Mouse (Mus musculus): ENCODE results near the gene Ppp2r5e. TPM values are rescaled to one million over a fixed set of nuclear protein-coding genes. Genes with fewer than 3 reads are reported as not detected.
"Not testable (repeated sequence)": the region's sequence is repeated elsewhere in the genome, so short reads cannot be mapped to it uniquely, and the experiment has no call there.

Ppp2r5e gene
- polyA plus RNA-seq, 1 experiment from 2014 or later: 24.4 TPM

DNA sequence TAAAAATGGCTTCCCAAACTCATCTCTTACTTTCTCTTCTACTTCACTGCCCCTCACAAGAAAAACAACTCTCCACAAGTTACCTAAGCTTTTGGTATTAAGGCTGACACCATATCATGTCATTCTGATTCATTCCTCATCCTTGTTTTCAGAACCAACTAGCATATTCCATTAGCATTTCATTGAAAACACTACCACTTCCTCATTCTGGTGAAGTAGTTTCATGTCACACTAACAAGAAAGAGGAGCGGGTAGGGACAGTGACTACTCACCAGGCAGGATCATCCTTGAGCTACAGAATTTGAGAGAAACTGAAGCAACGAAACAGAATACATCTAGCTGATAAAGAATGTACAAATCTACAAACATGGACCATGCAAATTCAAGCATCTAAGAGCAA lies 84.5 kb downstream of the Ppp2r5e start:
- Histone ChIP-seq H3K79me2 (ENCODE audit: inconsistent target) (peaks cover 67% of the 10 kb centered on the region), H3K27ac (0 out of 2 replicates have a peak overlapping the region, but pooled peaks have one; percentile 16), H3K4me3 (ENCODE audit: inconsistent target) (no peak overlapping the region), H3K36me3 (ENCODE audit: inconsistent target) (no peaks in the 10 kb centered on the region)
- WGBS (ENCODE audit: missing documents): 53% methylated on average over 2 of the region's 2 CpGs

DNA sequence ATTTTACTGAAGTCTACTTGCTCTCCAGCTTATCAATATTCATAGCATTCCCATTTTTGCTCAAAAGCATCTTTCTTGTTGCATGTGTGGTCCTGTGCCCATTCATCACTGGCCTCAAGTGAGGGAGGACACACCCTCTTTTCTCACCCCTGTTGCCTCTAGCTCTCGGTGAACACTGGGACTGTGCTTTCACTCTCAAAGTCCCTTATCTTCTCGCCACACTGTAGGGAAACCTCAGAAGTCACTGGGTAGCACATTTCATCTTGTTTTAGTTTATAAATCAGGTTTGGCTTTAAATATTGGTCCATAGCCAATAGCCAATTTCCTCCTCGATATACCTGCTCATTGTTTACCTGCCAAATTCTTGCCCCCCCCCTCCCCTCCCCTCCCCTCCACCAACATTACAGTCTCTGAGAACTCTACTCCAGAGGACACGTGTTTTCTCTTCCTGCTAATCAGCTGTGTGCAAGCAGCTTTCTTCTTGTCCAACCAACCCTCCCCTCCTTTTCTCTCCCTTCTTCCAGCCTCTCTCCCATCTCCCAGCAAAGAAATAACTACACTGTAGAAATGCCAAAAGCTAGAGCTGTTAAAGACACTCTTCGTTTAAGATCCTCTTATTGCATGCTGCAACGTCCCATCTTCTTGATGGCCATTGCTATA lies 90.9 kb downstream of the Ppp2r5e start:
- H3K4me3 ChIP-seq (ENCODE audit: inconsistent target): no peak overlapping the region

GRCm38 (mm10) chr12:75502664-75503063 lies 93.4 kb downstream of the Ppp2r5e start:
- H3K79me2 ChIP-seq (ENCODE audit: inconsistent target): peaks cover 57% of the 10 kb centered on the region; the same call in 1 of the 2 replicates
- H3K36me3 ChIP-seq (ENCODE audit: inconsistent target): no peaks in the 10 kb centered on the region
- 76% methylated on average over 4 of the region's 4 CpGs for WGBS (ENCODE audit: missing documents)
- no peak overlapping the region for H3K27ac ChIP-seq
- no peak overlapping the region for H3K4me3 ChIP-seq (ENCODE audit: inconsistent target)

More for the DNA sequence above, 90.9 kb downstream of the Ppp2r5e start:
- Histone ChIP-seq H3K36me3 (ENCODE audit: inconsistent target) (no peaks in the 10 kb centered on the region), H3K27ac (no peak overlapping the region), H3K79me2 (ENCODE audit: inconsistent target) (peaks cover 67% of the 10 kb centered on the region; the same call in 1 of the 2 replicates)
- 95% methylated on average over 6 of the region's 6 CpGs for WGBS (ENCODE audit: missing documents)

- Histone ChIP-seq H3K36me3 (ENCODE audit: inconsistent target) (no peaks in the 10 kb centered on the region), H3K4me3 (ENCODE audit: inconsistent target) (no peak overlapping the region), H3K79me2 (ENCODE audit: inconsistent target) (peaks cover 40% of the 10 kb centered on the region; the same call in 1 of the 2 replicates), H3K27ac (no peak overlapping the region)
- WGBS (ENCODE audit: missing documents): 62% methylated on average over 1 of the region's 1 CpGs
Observed at GRCm38 (mm10) chr12:75497698-75498097, 98.3 kb downstream of the Ppp2r5e start.

- WGBS (ENCODE audit: missing documents): 93% methylated on average over 3 of the region's 3 CpGs
- Histone ChIP-seq H3K36me3 (ENCODE audit: inconsistent target) (no peaks in the 10 kb centered on the region), H3K4me3 (ENCODE audit: inconsistent target) (no peak overlapping the region), H3K79me2 (ENCODE audit: inconsistent target) (peaks cover 23% of the 10 kb centered on the region; the same call in 1 of the 2 replicates), H3K27ac (no peak overlapping the region)
Observed at GRCm38 (mm10) chr12:75495636-75496035, 100.4 kb downstream of the Ppp2r5e start.

DNA sequence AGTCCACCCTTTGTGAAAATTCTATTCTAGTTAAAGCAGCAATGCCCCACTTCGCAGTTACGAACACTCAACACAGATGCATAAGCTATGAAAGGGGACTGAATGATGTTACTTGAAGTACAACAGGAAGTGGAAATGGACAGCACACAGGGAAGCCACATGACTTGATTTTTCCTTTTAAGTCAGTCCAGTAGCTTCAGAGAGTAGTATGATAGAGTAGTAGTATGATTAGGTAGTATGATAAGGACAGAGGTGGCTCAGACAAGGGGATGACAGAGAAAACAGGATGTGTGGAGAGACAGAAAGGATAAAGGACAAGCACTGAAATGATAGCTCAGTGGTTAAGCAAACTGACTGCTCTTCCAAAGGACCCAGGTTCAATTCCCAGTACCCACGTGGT lies 101.4 kb downstream of the Ppp2r5e start:
- Histone ChIP-seq H3K4me3 (ENCODE audit: inconsistent target) (no peak overlapping the region), H3K36me3 (ENCODE audit: inconsistent target) (no peaks in the 10 kb centered on the region), H3K79me2 (ENCODE audit: inconsistent target) (peaks cover 15% of the 10 kb centered on the region; the same call in 1 of the 2 replicates), H3K27ac (no peak overlapping the region)
- 88% methylated on average over 3 of the region's 3 CpGs for WGBS (ENCODE audit: missing documents)

GRCm38 (mm10) chr12:75492549-75493327 lies 103.3 kb downstream of the Ppp2r5e start:
- Histone ChIP-seq H3K36me3 (ENCODE audit: inconsistent target) (no peaks in the 10 kb centered on the region), H3K4me3 (ENCODE audit: inconsistent target) (no peak overlapping the region), H3K79me2 (ENCODE audit: inconsistent target) (peaks cover 13% of the 10 kb centered on the region; the same call in 1 of the 2 replicates), H3K27ac (no peak overlapping the region)
- WGBS (ENCODE audit: missing documents): 97% methylated on average over 3 of the region's 3 CpGs

DNA sequence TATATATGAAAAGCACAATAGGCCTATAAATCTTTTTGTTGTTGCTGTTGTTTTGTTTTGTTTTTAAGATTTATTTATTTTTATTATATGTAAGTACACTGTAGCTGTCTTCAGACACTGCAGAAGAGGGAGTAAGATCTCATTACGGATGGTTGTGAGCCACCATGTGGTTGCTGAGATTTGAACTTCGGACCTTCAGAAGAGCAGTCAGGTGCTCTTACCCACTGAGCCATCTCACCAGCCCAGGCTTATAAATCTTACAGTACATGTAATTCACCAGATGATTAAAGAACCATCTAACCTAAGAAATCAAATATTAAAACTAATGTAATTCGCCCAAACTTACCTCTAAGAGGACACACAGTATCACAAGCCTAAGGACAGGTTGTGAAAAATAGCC lies 103.9 kb downstream of the Ppp2r5e start:
- not testable (repeated sequence) for H3K4me3 ChIP-seq (ENCODE audit: inconsistent target); H3K36me3 ChIP-seq (ENCODE audit: inconsistent target); H3K27ac ChIP-seq; H3K79me2 ChIP-seq (ENCODE audit: inconsistent target)
- WGBS (ENCODE audit: missing documents): 100% methylated on average over 2 of the region's 3 CpGs

DNA sequence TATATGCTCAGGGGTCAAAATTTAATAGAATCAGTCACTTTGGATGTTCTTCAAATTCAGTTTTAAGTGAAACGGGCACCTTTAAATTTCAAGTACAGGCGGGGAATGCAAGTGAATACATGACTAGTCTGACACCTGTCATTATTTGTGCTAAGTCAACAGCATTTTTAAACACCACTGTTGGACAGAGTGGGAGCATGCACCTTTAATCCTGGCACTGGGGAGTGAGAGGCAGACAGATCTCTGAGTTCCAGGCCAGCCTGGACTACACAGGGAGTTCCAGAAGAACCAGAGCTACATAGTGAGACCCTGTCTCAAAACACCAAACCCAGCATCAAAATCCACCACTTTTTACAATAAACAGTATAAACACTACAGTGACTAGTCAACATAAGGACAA lies 108.5 kb downstream of the Ppp2r5e start:
- Histone ChIP-seq H3K4me3 (ENCODE audit: inconsistent target) (no peak overlapping the region), H3K36me3 (ENCODE audit: inconsistent target) (no peaks in the 10 kb centered on the region), H3K79me2 (ENCODE audit: inconsistent target) (no peaks in the 10 kb centered on the region; the same call in 1 of the 2 replicates), H3K27ac (no peak overlapping the region)
- WGBS (ENCODE audit: missing documents): 92% methylated on average over 2 of the region's 2 CpGs

GRCm38 (mm10) chr12:75486568-75487286 lies 109.3 kb downstream of the Ppp2r5e start:
- Histone ChIP-seq H3K79me2 (ENCODE audit: inconsistent target) (no peaks in the 10 kb centered on the region; the same call in 1 of the 2 replicates), H3K36me3 (ENCODE audit: inconsistent target) (no peaks in the 10 kb centered on the region), H3K4me3 (ENCODE audit: inconsistent target) (no peak overlapping the region), H3K27ac (no peak overlapping the region)
- 86% methylated on average over 2 of the region's 3 CpGs for WGBS (ENCODE audit: missing documents)

GRCm38 (mm10) chr12:75482781-75483180 lies 113.3 kb downstream of the Ppp2r5e start:
- no peaks in the 10 kb centered on the region for H3K36me3 ChIP-seq (ENCODE audit: inconsistent target)
- WGBS (ENCODE audit: missing documents): 100% methylated on average over 3 of the region's 3 CpGs
- H3K4me3 ChIP-seq (ENCODE audit: inconsistent target): no peak overlapping the region
- H3K27ac ChIP-seq: no peak overlapping the region
- H3K79me2 ChIP-seq (ENCODE audit: inconsistent target): no peaks in the 10 kb centered on the region; the same call in 1 of the 2 replicates

DNA sequence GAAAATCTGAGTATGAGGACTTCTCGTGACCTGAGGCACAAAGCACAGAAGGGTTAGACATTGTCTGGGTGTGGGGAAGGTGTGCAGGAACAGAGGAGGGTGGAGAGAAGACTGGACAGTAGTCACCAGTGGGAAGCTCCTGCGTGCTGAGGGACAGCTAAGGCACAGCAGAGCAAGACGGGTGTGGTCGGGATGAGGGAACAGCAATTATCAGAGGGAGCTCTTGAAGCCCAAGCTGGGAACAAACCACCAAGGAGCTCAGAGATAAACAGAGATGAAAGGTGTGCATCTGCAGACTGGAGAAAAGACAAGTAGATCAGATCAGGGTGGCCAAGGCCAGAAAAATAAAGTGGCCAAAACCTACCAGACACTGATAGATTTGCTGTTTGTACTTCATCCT lies 114.0 kb downstream of the Ppp2r5e start:
- Histone ChIP-seq H3K36me3 (ENCODE audit: inconsistent target) (no peaks in the 10 kb centered on the region), H3K27ac (no peak overlapping the region), H3K4me3 (ENCODE audit: inconsistent target) (no peak overlapping the region), H3K79me2 (ENCODE audit: inconsistent target) (no peaks in the 10 kb centered on the region; the same call in 1 of the 2 replicates)
- 93% methylated on average over 4 of the region's 4 CpGs for WGBS (ENCODE audit: missing documents)

DNA sequence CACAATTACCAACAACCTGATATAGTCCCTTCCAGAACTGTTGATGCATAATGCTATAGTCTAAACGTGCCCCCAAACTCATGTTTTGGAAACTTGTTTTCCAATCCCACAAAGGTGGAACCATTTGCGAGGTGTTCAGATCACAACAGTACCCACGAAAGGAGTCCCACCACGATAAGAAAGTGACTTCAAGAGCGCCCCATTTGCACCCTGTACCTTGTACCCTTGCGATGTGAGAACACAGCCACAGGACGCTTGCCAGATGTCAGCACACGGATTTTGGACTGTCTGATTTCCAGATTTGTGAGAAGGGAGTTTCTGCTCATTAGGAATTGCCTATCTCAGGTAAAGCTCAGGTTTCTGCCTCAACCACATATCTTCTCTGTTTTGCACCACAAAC lies 116.0 kb downstream of the Ppp2r5e start:
- Histone ChIP-seq H3K79me2 (ENCODE audit: inconsistent target) (no peaks in the 10 kb centered on the region; the same call in 1 of the 2 replicates), H3K27ac (no peak overlapping the region), H3K36me3 (ENCODE audit: inconsistent target) (no peaks in the 10 kb centered on the region), H3K4me3 (ENCODE audit: inconsistent target) (no peak overlapping the region)
- 95% methylated on average over 8 of the region's 8 CpGs for WGBS (ENCODE audit: missing documents)

- WGBS (ENCODE audit: missing documents): 96% methylated on average over 8 of the region's 8 CpGs
- Histone ChIP-seq H3K4me3 (ENCODE audit: inconsistent target) (no peak overlapping the region), H3K36me3 (ENCODE audit: inconsistent target) (no peaks in the 10 kb centered on the region), H3K79me2 (ENCODE audit: inconsistent target) (no peaks in the 10 kb centered on the region; the same call in 1 of the 2 replicates), H3K27ac (no peak overlapping the region)
Observed at GRCm38 (mm10) chr12:75479375-75479898, 116.6 kb downstream of the Ppp2r5e start.
